Mouse (Mus musculus): Measurements from ENCODE around the gene Slmap. TPM values are rescaled to one million over a fixed set of nuclear protein-coding genes. Genes with fewer than 3 reads are reported as not detected.
"Not testable (repeated sequence)": the region's sequence is repeated elsewhere in the genome, so short reads cannot be mapped to it uniquely, and the experiment has no call there.

The Slmap gene
- polyA plus RNA-seq, 1 experiment: 115 TPM

GRCm38 (mm10) chr14:26420231-26420630 lies 114.5 kb downstream of the Slmap start:
- H3K4me1 ChIP-seq (ENCODE audit: control insufficient read depth, insufficient read depth, insufficient read length, low read length): no peaks in the 10 kb centered on the region
- no peak overlapping the region for H3K27ac ChIP-seq (replicated peaks; ENCODE audit: low read depth, low read length)

GRCm38 (mm10) chr14:26417956-26418355 lies 116.8 kb downstream of the Slmap start:
- H3K4me3 ChIP-seq (ENCODE audit: insufficient read depth, low read depth, low read length): no peak overlapping the region
- H3K27ac ChIP-seq (replicated peaks; ENCODE audit: low read depth, low read length): no peak overlapping the region

More at GRCm38 (mm10) chr14:26420231-26420630, 114.5 kb downstream of the Slmap start:
- no peak overlapping the region for H3K4me3 ChIP-seq (ENCODE audit: insufficient read depth, low read depth, low read length)

GRCm38 (mm10) chr14:26417088-26417487 lies 117.6 kb downstream of the Slmap start:
- H3K27ac ChIP-seq (replicated peaks; ENCODE audit: low read depth, low read length): no peak overlapping the region
- H3K4me3 ChIP-seq (ENCODE audit: insufficient read depth, low read depth, low read length): no peak overlapping the region
- H3K4me1 ChIP-seq (ENCODE audit: control insufficient read depth, insufficient read depth, insufficient read length, low read length): no peaks in the 10 kb centered on the region

More at GRCm38 (mm10) chr14:26417956-26418355, 116.8 kb downstream of the Slmap start:
- H3K4me1 ChIP-seq (ENCODE audit: control insufficient read depth, insufficient read depth, insufficient read length, low read length): no peaks in the 10 kb centered on the region

- Histone ChIP-seq H3K4me1 (ENCODE audit: control insufficient read depth, insufficient read depth, insufficient read length, low read length) (no peaks in the 10 kb centered on the region), H3K27ac (replicated peaks; ENCODE audit: low read depth, low read length) (no peak overlapping the region), H3K4me3 (ENCODE audit: insufficient read depth, low read depth, low read length) (no peak overlapping the region)
These were observed 121.2 kb downstream of the Slmap start for GRCm38 (mm10) chr14:26413581-26413980.

GRCm38 (mm10) chr14:26406746-26407145 lies 128.0 kb downstream of the Slmap start:
- H3K4me3 ChIP-seq (ENCODE audit: insufficient read depth, low read depth, low read length): no peak overlapping the region

GRCm38 (mm10) chr14:26398508-26399160 lies 136.1 kb downstream of the Slmap start:
- Histone ChIP-seq H3K4me1 (ENCODE audit: control insufficient read depth, insufficient read depth, insufficient read length, low read length) (no peaks in the 10 kb centered on the region), H3K27ac (replicated peaks; ENCODE audit: low read depth, low read length) (no peak overlapping the region), H3K4me3 (ENCODE audit: insufficient read depth, low read depth, low read length) (no peak overlapping the region)

More at GRCm38 (mm10) chr14:26406746-26407145, 128.0 kb downstream of the Slmap start:
- no peaks in the 10 kb centered on the region for H3K4me1 ChIP-seq (ENCODE audit: control insufficient read depth, insufficient read depth, insufficient read length, low read length)
- H3K27ac ChIP-seq (replicated peaks; ENCODE audit: low read depth, low read length): no peak overlapping the region

GRCm38 (mm10) chr14:26391866-26392265 lies 142.9 kb downstream of the Slmap start:
- Histone ChIP-seq H3K4me3 (ENCODE audit: insufficient read depth, low read depth, low read length) (no peak overlapping the region), H3K4me1 (ENCODE audit: control insufficient read depth, insufficient read depth, insufficient read length, low read length) (no peaks in the 10 kb centered on the region), H3K27ac (replicated peaks; ENCODE audit: low read depth, low read length) (no peak overlapping the region)

GRCm38 (mm10) chr14:26388961-26389360 lies 145.8 kb downstream of the Slmap start:
- H3K4me3 ChIP-seq (ENCODE audit: insufficient read depth, low read depth, low read length); H3K4me1 ChIP-seq (ENCODE audit: control insufficient read depth, insufficient read depth, insufficient read length, low read length); H3K27ac ChIP-seq (replicated peaks; ENCODE audit: low read depth, low read length): not testable (repeated sequence)

GRCm38 (mm10) chr14:26386999-26387398 lies 147.7 kb downstream of the Slmap start:
- not testable (repeated sequence) for H3K4me3 ChIP-seq (ENCODE audit: insufficient read depth, low read depth, low read length); H3K27ac ChIP-seq (replicated peaks; ENCODE audit: low read depth, low read length); H3K4me1 ChIP-seq (ENCODE audit: control insufficient read depth, insufficient read depth, insufficient read length, low read length)

- H3K4me1 ChIP-seq (ENCODE audit: control insufficient read depth, insufficient read depth, insufficient read length, low read length); H3K27ac ChIP-seq (replicated peaks; ENCODE audit: low read depth, low read length); H3K4me3 ChIP-seq (ENCODE audit: insufficient read depth, low read depth, low read length): not testable (repeated sequence)
These were observed 149.1 kb downstream of the Slmap start for GRCm38 (mm10) chr14:26385659-26386058.

- no peak overlapping the region for H3K4me3 ChIP-seq (ENCODE audit: insufficient read depth, low read depth, low read length)
- H3K27ac ChIP-seq (replicated peaks; ENCODE audit: low read depth, low read length): no peak overlapping the region
- H3K4me1 ChIP-seq (ENCODE audit: control insufficient read depth, insufficient read depth, insufficient read length, low read length): no peaks in the 10 kb centered on the region
These were observed 155.7 kb downstream of the Slmap start for GRCm38 (mm10) chr14:26379071-26379470.

GRCm38 (mm10) chr14:26376652-26377051 lies 158.1 kb downstream of the Slmap start:
- no peak overlapping the region for H3K4me3 ChIP-seq (ENCODE audit: insufficient read depth, low read depth, low read length)
- H3K27ac ChIP-seq (replicated peaks; ENCODE audit: low read depth, low read length): no peak overlapping the region

More at GRCm38 (mm10) chr14:26376652-26377051, 158.1 kb downstream of the Slmap start:
- no peaks in the 10 kb centered on the region for H3K4me1 ChIP-seq (ENCODE audit: control insufficient read depth, insufficient read depth, insufficient read length, low read length)

Other genes starting within 250 kb of the Slmap start
- 16.7 and 18.5 TPM in 2 replicates for gene Dennd6a, start 38.9 kb upstream of the Slmap start, polyA plus RNA-seq (2012; ENCODE audit: insufficient read depth, insufficient read length, missing spikeins)
- gene Arf4, start 103.1 kb upstream of the Slmap start, polyA plus RNA-seq (2012; ENCODE audit: insufficient read depth, insufficient read length, missing spikeins): 194 and 203 TPM in 2 replicates
- gene Pde12, start 135.0 kb upstream of the Slmap start, polyA plus RNA-seq (2012; ENCODE audit: insufficient read depth, insufficient read length, missing spikeins): 4.6 and 5.6 TPM in 2 replicates
- gene Dnah12, start 158.3 kb upstream of the Slmap start, polyA plus RNA-seq (2012; ENCODE audit: insufficient read depth, insufficient read length, missing spikeins): 0.08 TPM in 1 of 2 replicates, not detected in the other